In the genomic region with DNA sequence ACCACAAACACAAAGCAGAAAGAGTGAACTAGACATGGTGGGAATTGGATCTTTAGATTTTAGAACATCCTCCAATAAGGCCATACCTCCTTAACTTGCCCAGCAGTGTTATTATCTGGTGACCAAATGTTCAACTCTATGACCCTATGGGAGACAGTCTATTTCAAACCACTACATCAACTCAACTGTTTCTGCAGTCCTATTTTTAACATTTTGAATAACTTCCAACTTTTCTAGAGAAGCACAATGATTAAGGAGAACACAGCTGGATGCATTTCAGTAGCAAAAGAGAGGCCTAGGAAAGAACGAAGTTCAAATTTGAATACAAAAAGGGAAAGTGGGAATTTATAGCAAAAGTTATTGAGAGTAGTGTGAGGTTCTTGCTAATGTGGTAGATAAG, we compare ENCODE assay signal across 11 mouse cellular contexts.
"Had no signal": no experiment of that assay in that cellular context is flagged by ENCODE, and none has a peak within 500 bp of the region (broad histone marks: within the 10 kb centered on the region; RNA-seq: fewer than 3 reads in every experiment).

No protein-coding gene starts in this region.

- H3K4me2 ChIP-seq: liver, embryonic 11.5 days; liver, embryonic 15.5 days; lung, embryonic 15.5 days; neural tube, embryonic 15.5 days had no signal

- H3K9me3 ChIP-seq: limb, embryonic 10.5 days; liver, embryonic 15.5 days; neural tube, embryonic 15.5 days had no signal

- DNase-seq: kidney, postnatal 25 days; midbrain, embryonic 14.5 days had no signal

- H3K27ac ChIP-seq: left cerebral cortex, adult 2 months; limb, embryonic 10.5 days; liver, embryonic 15.5 days; lung, embryonic 15.5 days; midbrain, embryonic 10.5 days; neural tube, embryonic 15.5 days; stomach, postnatal 0 days had no signal

- H3K27me3 ChIP-seq: liver, embryonic 15.5 days; lung, embryonic 15.5 days; neural tube, embryonic 15.5 days had no signal

- H3K9ac ChIP-seq: liver, embryonic 15.5 days; lung, embryonic 15.5 days; neural tube, embryonic 15.5 days had no signal

- H3K36me3 ChIP-seq: limb, embryonic 10.5 days; liver, embryonic 15.5 days; lung, embryonic 15.5 days; neural tube, embryonic 15.5 days had no signal

- H3K4me3 ChIP-seq: left cerebral cortex, adult 2 months; limb, embryonic 10.5 days; liver, embryonic 15.5 days; lung, embryonic 15.5 days; midbrain, embryonic 10.5 days; myocyte; neural tube, embryonic 15.5 days had no signal
